Mouse (Mus musculus) limb, embryonic 14.5 days (tissue): ENCODE measurements around the gene Muc5ac. TPM values are rescaled to one million over a fixed set of nuclear protein-coding genes. Genes with fewer than 3 reads are reported as not detected.
"Not testable (repeated sequence)": the region's sequence is repeated elsewhere in the genome, so short reads cannot be mapped to it uniquely, and the experiment has no call there.

Source experiments
- ATAC-seq: fragments of 200-750 bp; cut with Nextera tagmentation; 2 replicates; pipeline ENCODE4 v1.8.0; 2017; ENCODE audit warnings: low read depth, moderate number of reproducible peaks, moderate TSS enrichment; ENCODE audit not compliant: low FRiP score
- DNase-seq: peaks from one replicate; pipeline ENCODE4 v3.0.0-alpha.2; 2015; ENCODE audit warnings: low spot score
- H3K27ac ChIP-seq: fragments of 300-500 bp; sonication (generic); replicated peaks from 2 replicates; pipeline ENCODE4 v1.5.1; 2014; ENCODE audit warnings: low read depth, mild to moderate bottlenecking, low read length, moderate library complexity, mixed read lengths
- H3K27me3 ChIP-seq: fragments of 300-500 bp; sonication (generic); 2 replicates; pipeline ENCODE4 v1.6.1; 2014; ENCODE audit warnings: low read length, mixed read lengths; ENCODE audit not compliant: control insufficient read depth, insufficient read depth
- H3K36me3 ChIP-seq: fragments of 300-500 bp; sonication (generic); 2 replicates; pipeline ENCODE4 v1.6.1; 2014; ENCODE audit warnings: mild to moderate bottlenecking, low read length, moderate library complexity, mixed read lengths; ENCODE audit not compliant: control insufficient read depth, insufficient read depth
- H3K4me1 ChIP-seq: fragments of 300-500 bp; sonication (generic); 2 replicates; pipeline ENCODE4 v1.6.1; 2014; ENCODE audit warnings: antibody characterized with exemption, low read length, mixed read lengths; ENCODE audit not compliant: control insufficient read depth, insufficient read depth
- H3K4me2 ChIP-seq: fragments of 300-500 bp; sonication (generic); replicated peaks from 2 replicates; pipeline ENCODE4 v1.6.1; 2014; ENCODE audit warnings: low read depth, mild to moderate bottlenecking, low read length, moderate library complexity; ENCODE audit not compliant: severe bottlenecking
- H3K4me3 ChIP-seq: fragments of 300-500 bp; sonication (generic); replicated peaks from 2 replicates; pipeline ENCODE4 v1.5.1; 2014; ENCODE audit warnings: low read length
- H3K9ac ChIP-seq: fragments of 300-500 bp; sonication (generic); 2 replicates; pipeline ENCODE4 v1.6.1; 2014; ENCODE audit warnings: mild to moderate bottlenecking, low read depth, low read length, moderate library complexity; ENCODE audit not compliant: severe bottlenecking
- H3K9me3 ChIP-seq: fragments of 300-500 bp; sonication (generic); 2 replicates; pipeline ENCODE4 v1.6.1; 2016; ENCODE audit warnings: low read length; ENCODE audit not compliant: control insufficient read depth
- POLR2A ChIP-seq: fragments of 200-500 bp; IDR thresholded peaks from 2 replicates; pipeline ENCODE4 v1.8.0; 2012; ENCODE audit warnings: inconsistent platforms, mild to moderate bottlenecking, moderate library complexity, borderline replicate concordance; ENCODE audit not compliant: insufficient read depth, insufficient read length; ENCODE audit errors: extremely low read depth
- WGBS: fragments of 180-500 bp; shearing (Covaris S2); extraction: QIAGEN DNeasy Blood & Tissue Kit; methylation state at CpG from one replicate; pipeline ENCODE4 v1.1.7; 2014; 5-methylcytosine and 5-hydroxymethylcytosine counted together
- polyA plus RNA-seq, 2 experiments: library from polyadenylated mRNA; depleted of rRNA in 1 of 2; stranded (reverse) in 1 of 2; unstranded in 1 of 2; fragments of >200 nt; fragmentation: Nextera tagmentation in 1 of 2; extraction: Ambion mirVana in 1 of 2; gene quantifications; 2 replicates each; pipeline versions ENCODE4 v1.2.1 to v1.2.3; 2012 to 2014

Muc5ac gene
- polyA plus RNA-seq, 2 experiments, result 0.01 to 0.06 TPM

- no peaks in the 10 kb centered on the region for H3K9me3 ChIP-seq
- WGBS, result 85% methylated on average over 7 of the region's 7 CpGs
- H3K27ac ChIP-seq, result no peak overlapping the region
- H3K4me3 ChIP-seq, result no peak overlapping the region
- TF ChIP-seq POLR2A, result no peak
- H3K4me1 ChIP-seq, result no peaks in the 10 kb centered on the region
- no peak overlapping the region for H3K4me2 ChIP-seq
- ATAC-seq, result no peak
- H3K9ac ChIP-seq, result no peak overlapping the region
- no peaks in the 10 kb centered on the region for H3K27me3 ChIP-seq
- no peak for DNase-seq
- H3K36me3 ChIP-seq, result no peaks in the 10 kb centered on the region
Measured at GRCm38 (mm10) chr7:141803206-141803605, 14.4 kb downstream of the Muc5ac start.

GRCm38 (mm10) chr7:141805384-141805783, 16.6 kb downstream of the Muc5ac start:
- Histone ChIP-seq H3K9ac (no peak overlapping the region), H3K4me1 (no peaks in the 10 kb centered on the region), H3K27ac (no peak overlapping the region), H3K36me3 (no peaks in the 10 kb centered on the region), H3K4me3 (no peak overlapping the region), H3K4me2 (no peak overlapping the region), H3K9me3 (no peaks in the 10 kb centered on the region), H3K27me3 (no peaks in the 10 kb centered on the region)
- no peak for TF ChIP-seq POLR2A
- WGBS, result 86% methylated on average over 7 of the region's 7 CpGs
- ATAC-seq (no peak), DNase-seq (no peak)

DNA sequence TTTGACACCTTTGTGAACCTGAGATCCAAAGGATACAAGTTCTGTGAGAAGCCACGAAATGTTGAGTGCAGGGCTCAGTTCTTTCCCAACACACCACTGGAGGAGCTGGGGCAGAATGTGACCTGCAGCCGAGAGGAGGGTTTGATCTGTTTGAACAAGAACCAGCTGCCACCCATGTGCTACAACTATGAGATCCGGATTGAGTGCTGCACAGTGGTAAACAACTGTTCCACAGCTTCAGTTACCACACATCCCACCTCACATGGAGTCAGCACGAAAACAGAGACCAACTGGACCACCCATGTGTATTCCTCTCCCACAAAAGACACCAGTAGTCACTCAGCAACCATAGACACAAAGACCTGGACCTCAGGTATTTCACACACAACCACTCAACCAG, 19.1 kb downstream of the Muc5ac start:
- H3K4me1 ChIP-seq, DNase-seq, ATAC-seq, H3K36me3 ChIP-seq, H3K4me3 ChIP-seq, H3K27me3 ChIP-seq, H3K4me2 ChIP-seq, H3K9ac ChIP-seq, H3K9me3 ChIP-seq, H3K27ac ChIP-seq: not testable (repeated sequence)
- WGBS, result no CpG with 5 or more reads among the region's 4 CpGs

DNA sequence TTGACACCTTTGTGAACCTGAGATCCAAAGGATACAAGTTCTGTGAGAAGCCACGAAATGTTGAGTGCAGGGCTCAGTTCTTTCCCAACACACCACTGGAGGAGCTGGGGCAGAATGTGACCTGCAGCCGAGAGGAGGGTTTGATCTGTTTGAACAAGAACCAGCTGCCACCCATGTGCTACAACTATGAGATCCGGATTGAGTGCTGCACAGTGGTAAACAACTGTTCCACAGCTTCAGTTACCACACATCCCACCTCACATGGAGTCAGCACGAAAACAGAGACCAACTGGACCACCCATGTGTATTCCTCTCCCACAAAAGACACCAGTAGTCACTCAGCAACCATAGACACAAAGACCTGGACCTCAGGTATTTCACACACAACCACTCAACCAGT, 21.2 kb downstream of the Muc5ac start:
- WGBS, result no CpG with 5 or more reads among the region's 4 CpGs

GRCm38 (mm10) chr7:141813321-141813720, 24.5 kb downstream of the Muc5ac start:
- DNase-seq (no peak), ATAC-seq (no peak)
- no peak overlapping the region for H3K4me3 ChIP-seq
- no peaks in the 10 kb centered on the region for H3K27me3 ChIP-seq
- WGBS, result 80% methylated on average over 4 of the region's 4 CpGs
- no peak overlapping the region for H3K4me2 ChIP-seq
- H3K9ac ChIP-seq, result no peak overlapping the region
- no peak overlapping the region for H3K27ac ChIP-seq
- no peaks in the 10 kb centered on the region for H3K36me3 ChIP-seq
- no peak for TF ChIP-seq POLR2A
- H3K9me3 ChIP-seq, result no peaks in the 10 kb centered on the region
- H3K4me1 ChIP-seq, result no peaks in the 10 kb centered on the region

More for the DNA sequence above, 21.2 kb downstream of the Muc5ac start:
- H3K4me2 ChIP-seq, H3K4me3 ChIP-seq, DNase-seq, ATAC-seq, H3K36me3 ChIP-seq, H3K27ac ChIP-seq, H3K9me3 ChIP-seq, H3K27me3 ChIP-seq, H3K4me1 ChIP-seq, H3K9ac ChIP-seq: not testable (repeated sequence)

GRCm38 (mm10) chr7:141815361-141815760, 26.6 kb downstream of the Muc5ac start:
- H3K9me3 ChIP-seq, result no peaks in the 10 kb centered on the region
- no peak overlapping the region for H3K27ac ChIP-seq
- H3K4me1 ChIP-seq, result no peaks in the 10 kb centered on the region
- no peak overlapping the region for H3K4me3 ChIP-seq
- DNase-seq (no peak), ATAC-seq (no peak)
- H3K4me2 ChIP-seq, result no peak overlapping the region
- H3K27me3 ChIP-seq, result no peaks in the 10 kb centered on the region
- no peak overlapping the region for H3K9ac ChIP-seq
- no peaks in the 10 kb centered on the region for H3K36me3 ChIP-seq
- 76% methylated on average over 4 of the region's 4 CpGs for WGBS
- TF ChIP-seq POLR2A, result no peak
